Mouse (Mus musculus): Measurements from ENCODE around the gene Hilpda. TPM values are rescaled to one million over a fixed set of nuclear protein-coding genes. Genes with fewer than 3 reads are reported as not detected.

The Hilpda gene
- polyA plus RNA-seq, 1 experiment from 2014 or later, result 37.8 TPM

- H3K9ac ChIP-seq (ENCODE audit: low read depth, low read length), result no peak overlapping the region
- H3K27ac ChIP-seq (ENCODE audit: low read depth, low read length), result no peak overlapping the region
- DNase-seq (ENCODE audit: low spot score) (no peak), ATAC-seq (ENCODE audit: low FRiP score) (no peak)
- WGBS, result 83% methylated on average over 2 of the region's 2 CpGs
- H3K4me1 ChIP-seq (replicated peaks; ENCODE audit: control insufficient read depth, insufficient read depth, low read length), result no peaks in the 10 kb centered on the region
- H3K4me2 ChIP-seq (replicated peaks; ENCODE audit: low read depth, low read length), result no peak overlapping the region
- no peaks in the 10 kb centered on the region for H3K27me3 ChIP-seq (ENCODE audit: control insufficient read depth, insufficient read depth, low read length)
- no peak overlapping the region for H3K4me3 ChIP-seq (ENCODE audit: low read depth, low read length)
- no peaks in the 10 kb centered on the region for H3K9me3 ChIP-seq (ENCODE audit: control insufficient read depth, low read length)
- H3K36me3 ChIP-seq (ENCODE audit: control insufficient read depth, insufficient read depth, low read length), result no peaks in the 10 kb centered on the region
Measured at GRCm38 (mm10) chr6:29317286-29317685, 45.0 kb downstream of the Hilpda start.

GRCm38 (mm10) chr6:29317941-29318340, 45.7 kb downstream of the Hilpda start:
- Histone ChIP-seq H3K4me3 (ENCODE audit: low read depth, low read length) (no peak overlapping the region), H3K9me3 (ENCODE audit: control insufficient read depth, low read length) (no peaks in the 10 kb centered on the region), H3K36me3 (ENCODE audit: control insufficient read depth, insufficient read depth, low read length) (no peaks in the 10 kb centered on the region), H3K27ac (ENCODE audit: low read depth, low read length) (no peak overlapping the region), H3K9ac (ENCODE audit: low read depth, low read length) (no peak overlapping the region), H3K4me2 (replicated peaks; ENCODE audit: low read depth, low read length) (no peak overlapping the region), H3K27me3 (ENCODE audit: control insufficient read depth, insufficient read depth, low read length) (no peaks in the 10 kb centered on the region), H3K4me1 (replicated peaks; ENCODE audit: control insufficient read depth, insufficient read depth, low read length) (no peaks in the 10 kb centered on the region)
- DNase-seq (ENCODE audit: low spot score) (no peak), ATAC-seq (ENCODE audit: low FRiP score) (no peak)
- 76% methylated on average over 3 of the region's 3 CpGs for WGBS

- no peaks in the 10 kb centered on the region for H3K9me3 ChIP-seq (ENCODE audit: control insufficient read depth, low read length)
- no peaks in the 10 kb centered on the region for H3K36me3 ChIP-seq (ENCODE audit: control insufficient read depth, insufficient read depth, low read length)
- no peaks in the 10 kb centered on the region for H3K4me1 ChIP-seq (replicated peaks; ENCODE audit: control insufficient read depth, insufficient read depth, low read length)
- H3K27me3 ChIP-seq (ENCODE audit: control insufficient read depth, insufficient read depth, low read length), result no peaks in the 10 kb centered on the region
- no peak for DNase-seq (ENCODE audit: low spot score)
- WGBS, result 85% methylated on average over 5 of the region's 5 CpGs
- no peak within 1 kb of the TSS for H3K4me2 ChIP-seq (replicated peaks; ENCODE audit: low read depth, low read length)
- no peak within 1 kb of the TSS for H3K9ac ChIP-seq (ENCODE audit: low read depth, low read length)
- H3K27ac ChIP-seq (ENCODE audit: low read depth, low read length), result no peak within 1 kb of the TSS; the same call in 1 of the 2 replicates
- no peak for ATAC-seq (ENCODE audit: low FRiP score)
- H3K4me3 ChIP-seq (ENCODE audit: low read depth, low read length), result no peak within 1 kb of the TSS
Measured at GRCm38 (mm10) chr6:29318879-29319278, 46.6 kb downstream of the Hilpda start, which contains the start of gene Fam71f1. Gene Fam71f1 (plus strand): TSS chr6:29319140.

- Histone ChIP-seq H3K27me3 (ENCODE audit: control insufficient read depth, insufficient read depth, low read length) (no peaks in the 10 kb centered on the region), H3K4me1 (replicated peaks; ENCODE audit: control insufficient read depth, insufficient read depth, low read length) (no peaks in the 10 kb centered on the region), H3K4me2 (replicated peaks; ENCODE audit: low read depth, low read length) (no peak overlapping the region), H3K36me3 (ENCODE audit: control insufficient read depth, insufficient read depth, low read length) (no peaks in the 10 kb centered on the region), H3K9ac (ENCODE audit: low read depth, low read length) (no peak overlapping the region), H3K4me3 (ENCODE audit: low read depth, low read length) (no peak overlapping the region), H3K27ac (ENCODE audit: low read depth, low read length) (no peak overlapping the region), H3K9me3 (ENCODE audit: control insufficient read depth, low read length) (no peaks in the 10 kb centered on the region)
- WGBS, result 77% methylated on average over 6 of the region's 6 CpGs
- no peak for DNase-seq (ENCODE audit: low spot score)
- no peak for ATAC-seq (ENCODE audit: low FRiP score)
Measured at GRCm38 (mm10) chr6:29321586-29321985, 49.3 kb downstream of the Hilpda start.

GRCm38 (mm10) chr6:29322147-29322546, 49.9 kb downstream of the Hilpda start:
- Histone ChIP-seq H3K9me3 (ENCODE audit: control insufficient read depth, low read length) (no peaks in the 10 kb centered on the region), H3K27ac (ENCODE audit: low read depth, low read length) (no peak overlapping the region), H3K36me3 (ENCODE audit: control insufficient read depth, insufficient read depth, low read length) (no peaks in the 10 kb centered on the region), H3K4me1 (replicated peaks; ENCODE audit: control insufficient read depth, insufficient read depth, low read length) (no peaks in the 10 kb centered on the region), H3K4me2 (replicated peaks; ENCODE audit: low read depth, low read length) (no peak overlapping the region), H3K9ac (ENCODE audit: low read depth, low read length) (no peak overlapping the region), H3K27me3 (ENCODE audit: control insufficient read depth, insufficient read depth, low read length) (no peaks in the 10 kb centered on the region), H3K4me3 (ENCODE audit: low read depth, low read length) (no peak overlapping the region)
- ATAC-seq (ENCODE audit: low FRiP score) (no peak), DNase-seq (ENCODE audit: low spot score) (no peak)
- 91% methylated on average over 7 of the region's 7 CpGs for WGBS

GRCm38 (mm10) chr6:29322735-29323134, 50.4 kb downstream of the Hilpda start:
- Histone ChIP-seq H3K36me3 (ENCODE audit: control insufficient read depth, insufficient read depth, low read length) (no peaks in the 10 kb centered on the region), H3K27me3 (ENCODE audit: control insufficient read depth, insufficient read depth, low read length) (no peaks in the 10 kb centered on the region), H3K27ac (ENCODE audit: low read depth, low read length) (no peak overlapping the region), H3K4me3 (ENCODE audit: low read depth, low read length) (no peak overlapping the region), H3K9ac (ENCODE audit: low read depth, low read length) (no peak overlapping the region), H3K4me1 (replicated peaks; ENCODE audit: control insufficient read depth, insufficient read depth, low read length) (no peaks in the 10 kb centered on the region), H3K9me3 (ENCODE audit: control insufficient read depth, low read length) (no peaks in the 10 kb centered on the region), H3K4me2 (replicated peaks; ENCODE audit: low read depth, low read length) (no peak overlapping the region)
- DNase-seq (ENCODE audit: low spot score) (no peak), ATAC-seq (ENCODE audit: low FRiP score) (no peak)
- 83% methylated on average over 4 of the region's 4 CpGs for WGBS

Other genes with a start within 250 kb of the Hilpda start
- gene Lep, start 212.3 kb upstream of the Hilpda start, polyA plus RNA-seq (2014; fragmentation: Nextera tagmentation; extraction: Ambion mirVana), result not detected in 2 replicates
- 68.1 and 69.0 TPM in 2 replicates for gene Rbm28, start 107.5 kb upstream of the Hilpda start, polyA plus RNA-seq (2014; fragmentation: Nextera tagmentation; extraction: Ambion mirVana)
- 0.60 and 1.7 TPM in 2 replicates for gene Prrt4, start 92.9 kb upstream of the Hilpda start, polyA plus RNA-seq (2014; fragmentation: Nextera tagmentation; extraction: Ambion mirVana)
- 34.5 and 39.4 TPM in 2 replicates for gene Impdh1, start 56.1 kb upstream of the Hilpda start, polyA plus RNA-seq (2014; fragmentation: Nextera tagmentation; extraction: Ambion mirVana)
- 1.0 TPM in 1 of 2 replicates, not detected in the other for gene Fam71f2, start 7.1 kb downstream of the Hilpda start, polyA plus RNA-seq (2014; fragmentation: Nextera tagmentation; extraction: Ambion mirVana)
- not detected in 2 replicates for gene Fam71f1, start 46.7 kb downstream of the Hilpda start, polyA plus RNA-seq (2014; fragmentation: Nextera tagmentation; extraction: Ambion mirVana)
- 260 and 285 TPM in 2 replicates for gene Calu, start 75.6 kb downstream of the Hilpda start, polyA plus RNA-seq (2014; fragmentation: Nextera tagmentation; extraction: Ambion mirVana)
- 0.10 and 0.31 TPM in 2 replicates for gene Opn1sw, start 116.0 kb downstream of the Hilpda start, polyA plus RNA-seq (2014; fragmentation: Nextera tagmentation; extraction: Ambion mirVana)
- 25.4 and 27.0 TPM in 2 replicates for gene Ccdc136, start 123.8 kb downstream of the Hilpda start, polyA plus RNA-seq (2014; fragmentation: Nextera tagmentation; extraction: Ambion mirVana)
- 2.5 and 2.9 TPM in 2 replicates for gene Flnc, start 160.8 kb downstream of the Hilpda start, polyA plus RNA-seq (2014; fragmentation: Nextera tagmentation; extraction: Ambion mirVana)
- gene Atp6v1f, start 195.2 kb downstream of the Hilpda start, polyA plus RNA-seq (2014; fragmentation: Nextera tagmentation; extraction: Ambion mirVana), result 209 and 215 TPM in 2 replicates
- gene Atp6v1fnb, start 198.9 kb downstream of the Hilpda start, polyA plus RNA-seq (2014; fragmentation: Nextera tagmentation; extraction: Ambion mirVana), result not detected in 2 replicates
- gene Kcp, start 235.5 kb downstream of the Hilpda start, polyA plus RNA-seq (2014; fragmentation: Nextera tagmentation; extraction: Ambion mirVana), result 11.3 and 12.9 TPM in 2 replicates

All from hindbrain, embryonic 11.5 days (tissue).